Mouse (Mus musculus) limb, embryonic 10.5 days (tissue): ENCODE measurements at regions not wholly inside any gene's neighbourhood (a gene's known extent, or its start where the extent isn't known, plus 50 kb on each side); places are given as distances from the start of the nearest gene placed in this dataset.
"Not testable (repeated sequence)": the region's sequence is repeated elsewhere in the genome, so short reads cannot be mapped to it uniquely, and the experiment has no call there.

ENCODE experiments used
- DNase-seq: peaks from one replicate; pipeline ENCODE4 v3.0.0-alpha.2; 2017; ENCODE audit warnings: low spot score
- H3K27ac ChIP-seq: fragments of 300-500 bp; sonication (generic); 2 replicates; pipeline ENCODE4 v1.5.1; 2016; ENCODE audit warnings: mild to moderate bottlenecking
- H3K27me3 ChIP-seq: fragments of 300-500 bp; sonication (generic); 2 replicates; pipeline ENCODE4 v1.6.1; 2016; ENCODE audit warnings: low read depth, mild to moderate bottlenecking; ENCODE audit not compliant: poor library complexity, severe bottlenecking
- H3K36me3 ChIP-seq: fragments of 300-500 bp; sonication (generic); 2 replicates; pipeline ENCODE4 v1.6.1; 2016; ENCODE audit warnings: mild to moderate bottlenecking, moderate library complexity
- H3K4me1 ChIP-seq: fragments of 300-500 bp; sonication (generic); 2 replicates; pipeline ENCODE4 v1.6.1; 2016
- H3K4me3 ChIP-seq: fragments of 300-500 bp; sonication (generic); 2 replicates; pipeline ENCODE4 v1.5.1; 2016; ENCODE audit warnings: mild to moderate bottlenecking, moderate library complexity
- H3K9me3 ChIP-seq: fragments of 300-500 bp; sonication (generic); replicated peaks from 2 replicates; pipeline ENCODE4 v1.6.1; 2016; ENCODE audit warnings: mild to moderate bottlenecking
- WGBS: fragments of 180-500 bp; shearing (Covaris S2); methylation state at CpG from one replicate; pipeline ENCODE4 v1.1.7; 2016; 5-methylcytosine and 5-hydroxymethylcytosine counted together

DNA sequence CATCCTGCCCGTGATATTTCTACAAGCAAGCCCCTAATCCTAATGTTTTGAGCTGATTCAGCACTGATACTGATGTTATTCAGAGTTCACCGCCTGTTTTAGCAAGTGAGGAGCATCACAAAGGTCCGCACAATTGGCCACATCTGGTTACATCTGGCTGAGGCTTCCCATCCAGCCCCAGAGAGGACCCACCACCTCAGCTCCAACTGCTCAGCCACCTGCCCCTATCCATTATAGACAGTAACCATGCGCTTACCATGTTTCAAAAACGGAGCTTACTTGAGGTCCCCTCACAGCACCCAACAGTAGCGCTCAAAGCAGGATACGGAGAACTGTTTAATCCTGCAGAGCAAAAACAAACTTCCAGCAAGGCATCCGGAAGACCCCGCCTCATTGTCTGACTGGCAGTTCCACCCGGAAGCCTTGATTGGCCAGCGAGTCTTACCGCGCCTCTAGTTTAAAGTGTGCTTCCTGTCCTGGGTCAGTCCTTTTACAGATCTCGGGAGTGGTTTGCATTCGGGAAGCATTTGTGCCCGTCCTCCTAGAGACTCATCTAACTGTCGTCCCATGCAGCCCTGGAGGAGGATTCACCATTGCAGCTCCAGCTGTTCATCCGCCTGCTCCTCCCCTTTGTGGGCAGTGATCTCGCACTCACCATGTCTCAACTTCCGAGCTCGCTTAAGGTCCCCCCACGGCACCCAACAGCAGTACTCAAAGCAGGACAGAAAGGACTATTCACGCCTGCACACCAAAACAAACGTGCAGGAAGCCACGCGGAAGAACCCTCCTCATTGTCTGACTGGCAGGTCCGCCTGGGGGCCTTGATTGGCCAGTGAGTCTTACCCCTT, 69.9 kb upstream of the Zfp825 start:
- H3K9me3 ChIP-seq, H3K4me1 ChIP-seq, H3K27me3 ChIP-seq, H3K36me3 ChIP-seq: not testable (repeated sequence)
- DNase-seq, result peak; percentile 73
- Histone ChIP-seq H3K4me3 (peak overlapping the region; percentile 58), H3K27ac (peak overlapping the region; percentile 85)
- 3% methylated on average over 27 of the region's 27 CpGs for WGBS

DNA sequence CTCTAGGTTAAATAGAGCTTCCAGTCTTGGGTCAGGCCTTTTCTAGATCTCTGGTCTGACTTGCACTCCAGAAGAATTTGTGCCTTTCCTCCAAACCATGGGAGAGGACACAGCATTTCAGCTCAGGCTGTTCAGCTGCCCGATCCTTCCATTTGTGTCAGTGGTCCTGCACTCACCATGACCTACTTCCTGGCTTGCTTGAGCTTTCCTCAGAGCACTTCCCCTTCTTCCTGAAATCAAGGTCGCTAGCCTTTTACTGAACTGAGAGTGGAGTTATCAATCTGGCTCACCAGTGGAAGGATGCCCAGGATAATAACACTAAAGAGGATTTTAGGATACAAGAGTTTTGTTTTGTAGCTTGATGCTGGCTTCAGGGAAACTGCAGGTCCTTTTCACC, 70.5 kb upstream of the Zfp825 start:
- H3K9me3 ChIP-seq, H3K36me3 ChIP-seq, H3K4me1 ChIP-seq, H3K27me3 ChIP-seq, DNase-seq: not testable (repeated sequence)
- Histone ChIP-seq H3K4me3 (peak overlapping the region; percentile 58), H3K27ac (peak overlapping the region; percentile 85)
- 25% methylated on average over 2 of the region's 2 CpGs for WGBS

GRCm38 (mm10) chr13:74569967-74570366, 69.4 kb upstream of the Erap1 start:
- H3K27ac ChIP-seq, DNase-seq, H3K4me3 ChIP-seq, H3K4me1 ChIP-seq, H3K27me3 ChIP-seq, H3K9me3 ChIP-seq, H3K36me3 ChIP-seq: not testable (repeated sequence)
- 58% methylated on average over 4 of the region's 4 CpGs for WGBS
